In the genomic region with DNA sequence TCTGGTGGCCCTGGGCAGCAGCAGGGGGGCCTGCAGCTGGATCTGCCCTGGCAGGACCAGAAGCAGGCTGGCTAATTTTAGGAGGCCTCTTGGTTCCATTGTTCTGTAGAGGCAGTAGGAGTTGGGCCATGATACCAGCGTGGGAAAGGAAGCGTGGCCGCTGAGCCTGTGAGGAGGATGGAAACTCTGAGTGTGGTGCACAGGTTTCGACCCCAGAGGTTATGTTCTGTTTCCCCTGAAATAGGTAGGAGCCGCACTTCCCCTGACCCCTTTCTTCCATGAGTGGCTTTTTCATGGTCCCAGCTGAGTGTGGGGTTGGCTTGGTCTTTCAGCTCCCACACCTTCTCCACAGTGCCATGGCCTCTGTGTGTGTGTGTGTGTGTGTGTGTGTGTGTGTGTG, we compare ENCODE assay signal across 18 mouse cellular contexts. TPM values are rescaled to one million over a fixed set of nuclear protein-coding genes. Genes with fewer than 3 reads are reported as not detected.
"Had no signal": no experiment of that assay in that cellular context is flagged by ENCODE, and none has a peak within 500 bp of the region (broad histone marks: within the 10 kb centered on the region; RNA-seq: fewer than 3 reads in every experiment).

No protein-coding gene starts in this region.

- H3K4me3 ChIP-seq: limb, embryonic 12.5 days; limb, embryonic 15.5 days; midbrain, embryonic 13.5 days; stomach, embryonic 15.5 days had no signal

- ATAC-seq: liver, postnatal 0 days; lung, postnatal 0 days; midbrain, embryonic 13.5 days had no signal

- H3K27ac ChIP-seq: limb, embryonic 15.5 days; liver, embryonic 14.5 days; macrophage; midbrain, embryonic 13.5 days; stomach, embryonic 15.5 days had no signal

- H3K27me3 ChIP-seq: limb, embryonic 15.5 days; stomach, embryonic 15.5 days had no signal

- DNase-seq: kidney, adult 9 months; kidney, postnatal 36 days; layer of hippocampus, postnatal 36 days; left cerebral cortex, postnatal 4 days; liver, postnatal 0 days; lung, embryonic 14.5 days; right cerebral cortex, adult 18-20 months; right cerebral cortex, postnatal 14 days; right cerebral cortex, postnatal 4 days; thymus, postnatal 25 days had no signal

- H3K36me3 ChIP-seq: limb, embryonic 12.5 days; limb, embryonic 15.5 days; midbrain, embryonic 13.5 days; stomach, embryonic 15.5 days had no signal

- H3K4me1 ChIP-seq: stomach, embryonic 15.5 days had no signal

RNA-seq across cellular contexts. Expression of gene Kcnn3, which starts 28.4 kb away (rescaled TPM):
- total RNA-seq: megakaryocyte, adult 5-6 weeks had no signal
